Mouse (Mus musculus): ENCODE measurements around the gene Crybb1. TPM values are rescaled to one million over a fixed set of nuclear protein-coding genes. Genes with fewer than 3 reads are reported as not detected.
A peak's percentile ranks its signal among the peaks of the same experiment; 100 is the strongest.

The Crybb1 gene
- total and polyA plus RNA-seq, 2 experiments from 2014 or later = 5.0 to 10.8 TPM

DNA sequence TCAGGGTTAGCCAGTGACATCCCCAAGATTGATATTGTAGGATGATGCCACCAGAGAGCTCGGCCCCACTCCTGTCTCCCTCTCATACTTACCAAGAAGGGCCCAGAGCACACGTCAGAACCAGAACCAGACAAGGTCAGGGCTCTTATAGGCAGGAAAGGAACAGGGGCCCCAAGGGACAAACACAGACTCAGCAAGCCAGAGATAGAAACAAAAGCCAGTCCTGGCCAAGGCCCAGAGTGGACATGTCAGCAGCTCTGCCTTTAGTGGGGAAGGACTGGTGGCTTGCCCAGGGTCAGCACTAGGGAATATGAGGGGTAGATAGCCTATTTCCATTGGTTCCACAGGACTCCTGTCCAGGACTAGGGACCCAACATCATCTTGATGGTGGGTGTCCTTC is 3.2 kb upstream of the Crybb1 start, which contains the start of gene Cryba4:
Gene Cryba4 (minus strand): TSS at position 119 of the 400 bp plus-strand sequence.
- no peak for DNase-seq
- H3K9me3 ChIP-seq (ENCODE audit: low read length) = no peaks in the 10 kb centered on the region
- H3K27me3 ChIP-seq (ENCODE audit: insufficient read depth, low read length) = no peaks in the 10 kb centered on the region
- H3K4me1 ChIP-seq (ENCODE audit: insufficient read depth) = peaks cover 3% of the 10 kb centered on the region; the same call in 1 of the 2 replicates
- 71% methylated on average over 2 of the region's 2 CpGs for WGBS
- no peak for ATAC-seq
- H3K9ac ChIP-seq = no peak within 1 kb of the TSS
- TF ChIP-seq CTCF (IDR thresholded peaks at IDR 0.05; ENCODE audit: low read depth) = no peak
- H3K4me2 ChIP-seq (ENCODE audit: low read depth) = no peak within 1 kb of the TSS
- H3K27ac ChIP-seq (ENCODE audit: low read depth, low read length) = no peak within 1 kb of the TSS
- no peaks in the 10 kb centered on the region for H3K36me3 ChIP-seq (ENCODE audit: insufficient read depth)
- H3K4me3 ChIP-seq (ENCODE audit: low read depth, low read length) = no peak within 1 kb of the TSS

DNA sequence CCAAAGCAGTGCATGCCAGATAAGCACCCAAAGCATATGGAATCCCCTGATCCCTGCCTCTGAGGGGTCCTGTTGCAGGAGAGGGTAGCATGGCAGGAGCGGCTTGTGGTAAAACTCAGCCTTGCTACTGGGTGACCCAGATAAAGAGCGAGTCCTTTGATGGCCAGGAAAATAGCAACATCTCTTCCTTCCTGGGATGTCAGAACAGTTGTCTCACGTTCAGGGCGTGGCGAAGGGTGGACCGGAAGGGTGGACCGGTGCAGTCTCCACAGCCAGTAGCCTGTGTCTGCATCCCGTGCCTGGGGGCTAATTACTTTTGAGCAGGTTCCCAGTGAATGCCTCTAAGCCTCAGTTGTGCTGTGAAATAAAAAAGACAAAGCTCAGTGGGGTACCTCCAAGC is 2.4 kb upstream of the Crybb1 start:
- Histone ChIP-seq H3K36me3 (ENCODE audit: insufficient read depth) (no peaks in the 10 kb centered on the region), H3K9ac (no peak overlapping the region), H3K4me3 (ENCODE audit: low read depth, low read length) (no peak overlapping the region), H3K9me3 (ENCODE audit: low read length) (no peaks in the 10 kb centered on the region), H3K27me3 (ENCODE audit: insufficient read depth, low read length) (no peaks in the 10 kb centered on the region), H3K4me2 (ENCODE audit: low read depth) (no peak overlapping the region), H3K4me1 (ENCODE audit: insufficient read depth) (peaks cover 3% of the 10 kb centered on the region; the same call in 1 of the 2 replicates), H3K27ac (ENCODE audit: low read depth, low read length) (no peak overlapping the region)
- no peak for DNase-seq
- ATAC-seq = no peak
- 16% methylated on average over 8 of the region's 8 CpGs for WGBS
- no peak for TF ChIP-seq CTCF (IDR thresholded peaks at IDR 0.05; ENCODE audit: low read depth)

DNA sequence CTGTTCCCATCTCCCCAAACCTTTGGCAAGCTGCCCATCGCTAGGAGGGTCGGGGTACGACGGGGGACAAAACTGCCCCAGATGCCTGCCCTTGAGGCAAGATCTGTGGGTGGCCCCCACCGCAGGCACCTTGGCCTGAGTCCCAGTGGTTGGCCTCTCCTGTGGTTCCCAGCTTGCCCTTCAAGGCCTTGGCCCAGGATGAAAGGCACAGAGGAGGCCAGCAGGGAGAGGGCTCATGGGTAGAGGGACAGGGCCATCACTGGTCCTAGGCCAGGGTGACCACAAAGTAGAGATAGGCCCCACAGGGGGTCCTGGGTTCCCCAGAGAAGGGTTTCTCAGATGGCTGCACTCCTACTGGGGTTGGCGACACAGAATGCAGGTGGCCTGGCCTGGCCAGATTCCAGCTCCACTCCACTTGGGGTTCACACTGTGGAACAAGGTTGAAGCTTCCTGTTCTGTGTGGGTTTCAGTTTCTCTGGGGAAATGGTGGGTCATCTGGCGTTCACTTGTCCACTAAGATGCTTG is 1.3 kb upstream of the Crybb1 start:
- no peak for TF ChIP-seq CTCF (IDR thresholded peaks at IDR 0.05; ENCODE audit: low read depth)
- peak; percentile 69 for ATAC-seq
- H3K4me2 ChIP-seq (ENCODE audit: low read depth) = no peak overlapping the region
- no peak overlapping the region for H3K4me3 ChIP-seq (ENCODE audit: low read depth, low read length)
- H3K9me3 ChIP-seq (ENCODE audit: low read length) = no peaks in the 10 kb centered on the region
- H3K27ac ChIP-seq (ENCODE audit: low read depth, low read length) = no peak overlapping the region
- H3K27me3 ChIP-seq (ENCODE audit: insufficient read depth, low read length) = no peaks in the 10 kb centered on the region
- no peaks in the 10 kb centered on the region for H3K36me3 ChIP-seq (ENCODE audit: insufficient read depth)
- 36% methylated on average over 7 of the region's 7 CpGs for WGBS
- H3K9ac ChIP-seq = no peak overlapping the region
- DNase-seq = peak; percentile 59
- H3K4me1 ChIP-seq (ENCODE audit: insufficient read depth) = peaks cover 3% of the 10 kb centered on the region; the same call in 1 of the 2 replicates

DNA sequence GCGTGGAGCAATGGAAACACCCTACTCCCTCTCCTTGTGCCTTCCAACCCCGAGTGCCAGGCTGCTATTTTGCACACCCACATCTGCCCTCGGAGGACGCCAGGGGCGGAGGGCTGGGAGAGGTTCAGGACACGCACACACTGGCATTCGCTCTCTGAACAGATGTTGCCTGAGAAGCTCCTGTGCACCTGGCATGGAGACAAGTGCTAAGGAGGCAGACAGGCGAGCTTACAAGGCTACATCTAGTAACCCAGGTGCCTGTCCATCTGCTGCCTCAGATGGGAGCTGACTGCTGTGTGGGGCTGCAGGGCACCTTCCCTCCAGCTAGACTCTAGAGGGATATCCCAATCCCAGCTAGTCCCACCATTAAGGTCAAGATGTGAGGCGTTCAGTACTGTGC is 842 bp downstream of the Crybb1 start:
- H3K27ac ChIP-seq (ENCODE audit: low read depth, low read length) = no peak overlapping the region
- no peak overlapping the region for H3K4me2 ChIP-seq (ENCODE audit: low read depth)
- H3K27me3 ChIP-seq (ENCODE audit: insufficient read depth, low read length) = no peaks in the 10 kb centered on the region
- DNase-seq (no peak), ATAC-seq (no peak)
- H3K36me3 ChIP-seq (ENCODE audit: insufficient read depth) = no peaks in the 10 kb centered on the region
- 72% methylated on average over 9 of the region's 9 CpGs for WGBS
- peaks cover 3% of the 10 kb centered on the region; the same call in 1 of the 2 replicates for H3K4me1 ChIP-seq (ENCODE audit: insufficient read depth)
- no peaks in the 10 kb centered on the region for H3K9me3 ChIP-seq (ENCODE audit: low read length)
- TF ChIP-seq CTCF (IDR thresholded peaks at IDR 0.05; ENCODE audit: low read depth) = no peak
- no peak overlapping the region for H3K9ac ChIP-seq
- H3K4me3 ChIP-seq (ENCODE audit: low read depth, low read length) = no peak overlapping the region

DNA sequence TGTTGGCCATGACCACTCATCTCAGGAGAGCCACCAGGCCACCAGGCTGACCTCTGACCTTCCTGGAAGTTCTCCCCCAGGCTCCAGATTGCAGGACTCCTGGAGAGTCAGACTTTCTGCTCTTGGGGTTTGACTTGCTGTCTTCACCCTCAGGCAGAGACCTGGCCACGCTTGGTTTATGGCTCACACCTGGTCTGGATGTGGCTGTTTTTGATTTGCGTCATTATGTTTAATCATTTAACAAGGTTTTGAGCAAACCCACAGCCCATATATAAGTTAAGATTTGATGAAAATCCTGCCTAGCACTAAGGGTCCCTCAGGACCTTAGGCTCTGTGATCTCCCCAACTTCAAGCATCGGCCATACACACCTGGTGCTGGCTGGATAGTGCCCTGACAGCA is 2.3 kb downstream of the Crybb1 start:
- Histone ChIP-seq H3K4me3 (ENCODE audit: low read depth, low read length) (no peak overlapping the region), H3K4me2 (ENCODE audit: low read depth) (no peak overlapping the region), H3K27ac (ENCODE audit: low read depth, low read length) (no peak overlapping the region), H3K9ac (no peak overlapping the region), H3K36me3 (ENCODE audit: insufficient read depth) (no peaks in the 10 kb centered on the region), H3K9me3 (ENCODE audit: low read length) (no peaks in the 10 kb centered on the region), H3K4me1 (ENCODE audit: insufficient read depth) (peaks cover 3% of the 10 kb centered on the region; the same call in 1 of the 2 replicates), H3K27me3 (ENCODE audit: insufficient read depth, low read length) (no peaks in the 10 kb centered on the region)
- WGBS = 79% methylated on average over 3 of the region's 3 CpGs
- no peak for TF ChIP-seq CTCF (IDR thresholded peaks at IDR 0.05; ENCODE audit: low read depth)
- no peak for ATAC-seq
- DNase-seq = no peak

DNA sequence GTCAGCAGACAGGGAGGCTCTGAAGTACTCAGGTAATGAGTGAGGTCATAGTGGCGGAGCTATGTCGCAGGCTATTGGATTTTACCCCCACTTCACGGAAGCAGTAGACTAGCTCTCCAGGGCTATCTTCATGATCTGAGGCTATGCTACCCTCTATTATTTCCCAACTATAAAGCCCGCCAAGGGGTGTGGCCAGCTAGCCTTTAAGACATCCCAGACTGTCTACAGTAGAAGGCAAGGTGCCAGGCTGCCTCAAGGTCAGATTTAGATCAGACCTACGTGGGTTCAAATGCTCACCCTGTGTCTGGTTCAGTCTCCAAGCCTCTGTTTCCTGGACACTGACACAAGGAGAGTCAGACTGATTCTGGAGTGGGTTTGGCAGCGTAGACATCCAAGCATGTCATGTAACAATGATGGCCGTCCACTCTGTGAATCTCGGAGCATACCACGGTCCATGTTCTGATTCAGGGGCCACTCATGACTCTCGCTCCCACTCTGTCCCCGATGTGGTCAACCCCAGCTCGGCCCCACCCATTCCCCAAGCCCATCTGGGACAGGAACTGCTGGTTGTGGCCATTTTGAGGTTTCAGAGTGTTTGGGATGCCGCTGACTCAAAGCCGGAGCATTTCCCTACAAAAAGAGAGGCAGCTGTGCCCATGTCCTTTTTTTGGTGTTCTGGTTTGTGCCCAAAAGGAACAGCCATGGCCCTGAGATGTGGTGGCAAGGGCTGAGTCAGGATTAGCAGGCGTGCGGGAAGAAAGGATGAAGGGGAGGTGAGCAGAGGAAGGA is 4.4 kb downstream of the Crybb1 start:
- Histone ChIP-seq H3K4me1 (ENCODE audit: insufficient read depth) (peaks cover 3% of the 10 kb centered on the region; the same call in 1 of the 2 replicates), H3K4me2 (ENCODE audit: low read depth) (no peak overlapping the region), H3K27ac (ENCODE audit: low read depth, low read length) (no peak overlapping the region), H3K36me3 (ENCODE audit: insufficient read depth) (no peaks in the 10 kb centered on the region), H3K9me3 (ENCODE audit: low read length) (no peaks in the 10 kb centered on the region), H3K27me3 (ENCODE audit: insufficient read depth, low read length) (no peaks in the 10 kb centered on the region), H3K9ac (no peak overlapping the region), H3K4me3 (ENCODE audit: low read depth, low read length) (no peak overlapping the region)
- DNase-seq = no peak
- 84% methylated on average over 16 of the region's 16 CpGs for WGBS
- no peak for ATAC-seq
- TF ChIP-seq CTCF (IDR thresholded peaks at IDR 0.05; ENCODE audit: low read depth) = no peak

DNA sequence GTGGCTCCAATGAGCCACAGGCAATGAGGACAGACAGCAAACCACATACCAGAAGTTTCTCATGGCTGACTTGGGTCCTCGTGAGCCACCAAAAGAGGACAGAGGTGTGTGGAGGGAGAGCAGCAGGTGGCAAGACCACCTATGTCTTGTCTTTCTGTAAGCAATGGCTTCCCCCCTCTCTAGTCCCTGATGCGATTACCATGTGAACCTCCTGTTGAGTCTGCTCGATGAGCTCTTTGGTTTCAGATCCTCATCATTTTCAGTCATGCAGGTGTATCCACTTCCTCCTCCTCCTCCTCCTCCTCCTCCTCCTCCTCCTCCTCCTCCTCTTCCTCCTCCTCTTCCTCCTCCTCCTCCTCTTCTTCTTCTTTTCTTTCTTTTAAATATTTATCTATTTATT is 5.2 kb downstream of the Crybb1 start:
- Histone ChIP-seq H3K27me3 (ENCODE audit: insufficient read depth, low read length) (no peaks in the 10 kb centered on the region), H3K27ac (ENCODE audit: low read depth, low read length) (no peak overlapping the region), H3K9ac (no peak overlapping the region), H3K36me3 (ENCODE audit: insufficient read depth) (no peaks in the 10 kb centered on the region), H3K4me2 (ENCODE audit: low read depth) (no peak overlapping the region), H3K4me1 (ENCODE audit: insufficient read depth) (peaks cover 7% of the 10 kb centered on the region; the same call in 1 of the 2 replicates), H3K9me3 (ENCODE audit: low read length) (no peaks in the 10 kb centered on the region), H3K4me3 (ENCODE audit: low read depth, low read length) (no peak overlapping the region)
- no peak for TF ChIP-seq CTCF (IDR thresholded peaks at IDR 0.05; ENCODE audit: low read depth)
- DNase-seq (no peak), ATAC-seq (no peak)
- WGBS = 74% methylated on average over 3 of the region's 3 CpGs

Data from forebrain, postnatal 0 days (tissue).